Mouse (Mus musculus) spleen, adult 2 months (tissue): Measurements from ENCODE around the gene Timm44. TPM values are rescaled to one million over a fixed set of nuclear protein-coding genes. Genes with fewer than 3 reads are reported as not detected.

Experiments used
- DNase-seq, 2 experiments: peaks; one replicate each; pipeline versions ENCODE4 v3.0.0 to v3.0.0-alpha.2; 2012 to 2021; ENCODE audit warnings: low spot score in 2 of 2, low read depth in 1 of 2
- H3K27ac ChIP-seq: fragments of 200-500 bp; 2 replicates; pipeline ENCODE4 v1.5.1; 2012; ENCODE audit warnings: low read length, inconsistent platforms; ENCODE audit not compliant: insufficient read depth
- H3K27me3 ChIP-seq: fragments of 200-500 bp; 2 replicates; pipeline ENCODE4 v1.6.1; 2012; ENCODE audit warnings: mild to moderate bottlenecking, moderate library complexity, low read length, inconsistent platforms; ENCODE audit not compliant: control insufficient read depth, insufficient read depth
- H3K36me3 ChIP-seq: fragments of 200-500 bp; 2 replicates; pipeline ENCODE4 v1.6.1; 2012; ENCODE audit warnings: mild to moderate bottlenecking, low read length, inconsistent platforms; ENCODE audit not compliant: control insufficient read depth, insufficient read depth
- H3K4me1 ChIP-seq: fragments of 200-500 bp; 2 replicates; pipeline ENCODE4 v1.6.1; 2011; ENCODE audit warnings: inconsistent platforms; ENCODE audit not compliant: control insufficient read depth, insufficient read depth, insufficient read length
- H3K4me3 ChIP-seq: fragments of 200-500 bp; 2 replicates; pipeline ENCODE4 v1.5.1; 2011; ENCODE audit warnings: mild to moderate bottlenecking, inconsistent platforms; ENCODE audit not compliant: insufficient read depth, insufficient read length; ENCODE audit errors: extremely low read depth
- CTCF ChIP-seq: fragments of 200-500 bp; IDR thresholded peaks from 2 replicates; pipeline ENCODE4 v1.5.1; 2011; ENCODE audit warnings: mild to moderate bottlenecking, inconsistent platforms; ENCODE audit not compliant: insufficient read depth, insufficient read length, insufficient replicate concordance; ENCODE audit errors: extremely low read depth
- POLR2A ChIP-seq: fragments of 200-500 bp; IDR thresholded peaks from 2 replicates; pipeline ENCODE4 v1.6.1; 2011; ENCODE audit warnings: low read depth, low read length, inconsistent platforms
- WGBS: fragments of 180-500 bp; shearing (Covaris S2); methylation state at CpG from one replicate; pipeline ENCODE4 v1.1.7; 2018; 5-methylcytosine and 5-hydroxymethylcytosine counted together
- polyA plus RNA-seq: library from polyadenylated mRNA; depleted of rRNA; stranded (reverse); fragments of >200 nt; gene quantifications from 2 replicates; pipeline ENCODE4 v1.2.3, GENCODE M21; 2012

Gene Timm44
- polyA plus RNA-seq, 1 experiment, result 42.1 TPM

DNA sequence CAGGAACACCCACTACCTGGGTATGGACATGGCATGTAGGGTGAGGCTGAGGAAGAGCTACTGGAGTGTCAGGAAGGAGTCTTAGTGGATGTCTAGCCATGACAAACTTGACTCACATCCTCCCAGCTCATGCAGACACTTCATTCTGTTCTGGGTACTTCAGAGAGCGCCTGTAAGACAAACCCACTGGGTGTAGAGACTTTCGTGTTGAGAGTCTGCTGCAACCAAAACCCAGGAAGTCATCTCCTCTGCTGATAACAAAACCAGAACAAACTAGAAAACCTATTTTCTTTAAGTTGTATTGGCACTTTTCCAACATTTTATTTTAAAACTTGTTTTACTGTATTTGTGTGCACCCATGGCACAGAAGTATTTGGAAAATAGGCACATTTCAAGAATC is 30.1 kb upstream of the Timm44 start:
- H3K4me3 ChIP-seq, result no peak overlapping the region
- H3K4me1 ChIP-seq, result no peaks in the 10 kb centered on the region
- no peak for DNase-seq
- TF ChIP-seq CTCF, result no peak
- TF ChIP-seq POLR2A, result no peak
- WGBS, result 75% methylated on average over 2 of the region's 2 CpGs
- H3K27me3 ChIP-seq, result no peaks in the 10 kb centered on the region
- no peak overlapping the region for H3K27ac ChIP-seq
- H3K36me3 ChIP-seq, result peaks cover 59% of the 10 kb centered on the region

DNA sequence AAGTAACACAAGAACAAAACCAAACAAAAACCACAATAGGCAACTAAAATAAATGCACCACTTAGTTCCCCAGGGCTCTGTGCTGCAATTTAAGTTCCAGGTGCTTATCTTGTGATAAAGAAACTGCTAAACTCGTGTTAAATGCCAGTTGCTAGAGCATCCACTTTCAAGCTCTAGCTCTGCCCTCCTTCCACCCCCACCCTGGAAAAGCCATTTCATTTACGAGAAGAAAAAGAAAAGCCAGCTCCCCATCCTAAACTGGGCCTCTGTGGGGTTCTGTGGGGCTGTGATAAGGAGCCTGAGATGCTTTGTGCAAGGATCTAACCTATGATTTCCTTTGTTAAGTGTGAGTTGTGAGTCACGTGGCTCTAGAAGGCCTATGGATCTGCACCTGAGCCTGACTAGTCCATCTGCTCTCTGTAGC is 28.4 kb upstream of the Timm44 start:
- Histone ChIP-seq H3K4me3 (no peak overlapping the region), H3K36me3 (peaks cover 53% of the 10 kb centered on the region), H3K27me3 (no peaks in the 10 kb centered on the region), H3K4me1 (no peaks in the 10 kb centered on the region), H3K27ac (no peak overlapping the region)
- WGBS, result 69% methylated on average over 3 of the region's 3 CpGs
- DNase-seq, result no peak
- TF ChIP-seq CTCF (no peak), POLR2A (no peak)

DNA sequence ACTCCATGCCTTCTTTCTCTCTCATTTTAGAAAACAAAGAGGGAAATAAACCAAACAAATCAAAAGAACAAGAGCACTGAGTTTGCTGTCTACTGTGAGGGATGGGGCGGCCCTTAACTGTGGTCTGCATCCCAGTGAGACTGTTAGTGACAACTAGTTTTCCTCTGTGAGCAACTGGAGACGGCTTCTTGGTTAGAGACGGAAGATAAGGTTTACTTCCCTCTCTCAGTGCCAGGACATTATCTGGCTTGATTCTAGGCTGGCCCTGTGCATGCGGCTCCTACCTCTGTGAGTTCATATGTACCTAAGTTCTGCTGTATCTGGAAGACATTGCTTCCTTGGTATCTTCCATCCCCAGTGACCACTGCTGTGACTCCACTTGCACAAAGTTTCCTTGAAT is 22.1 kb upstream of the Timm44 start:
- Histone ChIP-seq H3K27ac (no peak overlapping the region), H3K4me1 (no peaks in the 10 kb centered on the region), H3K4me3 (no peak overlapping the region), H3K36me3 (peaks cover 49% of the 10 kb centered on the region), H3K27me3 (no peaks in the 10 kb centered on the region)
- no peak for TF ChIP-seq CTCF
- no peak for TF ChIP-seq POLR2A
- DNase-seq, result no peak
- WGBS, result 89% methylated on average over 4 of the region's 4 CpGs

DNA sequence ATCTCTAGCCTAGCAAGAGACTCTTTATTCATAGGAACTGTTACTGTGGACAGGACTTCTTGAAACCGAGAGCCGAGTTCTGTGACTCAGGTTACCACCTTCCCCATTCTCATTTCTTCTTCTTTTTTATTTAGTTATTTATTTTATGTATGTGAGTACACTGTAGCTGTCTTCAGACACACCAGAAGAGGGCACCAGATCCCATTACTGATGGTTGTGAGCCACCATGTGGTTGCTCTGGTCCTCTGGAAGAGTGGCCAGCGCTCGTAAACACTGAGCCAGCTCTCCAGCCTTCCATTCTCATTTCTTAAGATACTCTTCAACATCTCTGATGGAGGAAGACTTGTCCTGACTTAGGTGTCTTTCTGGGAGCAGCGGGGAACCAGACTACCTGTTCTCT is 17.0 kb upstream of the Timm44 start:
- H3K4me3 ChIP-seq, result no peak overlapping the region
- no peaks in the 10 kb centered on the region for H3K27me3 ChIP-seq
- 91% methylated on average over 5 of the region's 5 CpGs for WGBS
- no peak for DNase-seq
- no peaks in the 10 kb centered on the region for H3K4me1 ChIP-seq
- TF ChIP-seq POLR2A (no peak), CTCF (no peak)
- H3K36me3 ChIP-seq, result peaks cover 28% of the 10 kb centered on the region
- no peak overlapping the region for H3K27ac ChIP-seq

DNA sequence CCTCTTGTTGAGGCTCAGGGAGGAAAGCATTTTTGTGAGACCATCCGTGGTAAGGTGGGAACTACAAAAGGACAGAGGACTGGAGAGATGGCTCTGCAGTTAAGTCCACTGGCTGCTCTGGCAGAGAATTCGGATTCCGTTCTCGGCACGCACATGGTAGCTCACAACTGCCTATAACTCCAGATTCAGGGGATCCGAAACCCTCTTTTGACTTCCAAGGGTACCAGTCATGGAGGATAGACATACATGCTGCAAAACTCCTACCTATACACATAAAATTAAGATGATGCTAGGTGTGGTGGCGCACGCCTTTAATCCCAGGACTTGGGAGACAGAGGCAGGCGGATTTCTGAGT is 375 bp upstream of the Timm44 start:
- TF ChIP-seq CTCF (no peak), POLR2A (no peak)
- 22% methylated on average over 9 of the region's 9 CpGs for WGBS
- peak overlapping the region; percentile 61 for H3K27ac ChIP-seq

DNA sequence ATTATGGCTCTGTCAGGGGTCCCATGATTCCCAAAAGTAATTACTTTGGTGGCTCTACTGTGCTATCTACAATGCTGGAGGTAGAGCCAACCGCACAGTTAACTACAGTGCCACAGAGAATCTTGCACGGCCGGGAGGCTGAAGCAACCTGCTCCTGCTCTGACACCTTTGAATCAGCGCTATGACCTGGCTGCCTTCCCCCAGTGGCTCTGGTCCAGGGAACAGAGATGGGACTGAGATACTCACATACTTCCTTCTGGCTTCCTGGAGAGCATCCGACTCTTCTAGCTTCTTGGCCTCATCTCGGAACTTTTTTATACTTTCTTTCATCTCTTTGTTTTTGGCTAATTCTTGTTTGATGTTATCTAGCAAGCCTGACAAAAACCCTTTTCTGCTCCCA is 6.1 kb downstream of the Timm44 start:
- no peak for DNase-seq
- H3K27me3 ChIP-seq, result no peaks in the 10 kb centered on the region
- peaks cover 33% of the 10 kb centered on the region for H3K36me3 ChIP-seq

More for the DNA sequence above, 375 bp upstream of the Timm44 start:
- Histone ChIP-seq H3K36me3 (peaks cover 5% of the 10 kb centered on the region; the same call in 1 of the 2 replicates), H3K27me3 (no peaks in the 10 kb centered on the region), H3K4me1 (peaks cover 4% of the 10 kb centered on the region; the same call in 1 of the 2 replicates), H3K4me3 (peak overlapping the region; percentile 74)
- DNase-seq, result no peak

DNA sequence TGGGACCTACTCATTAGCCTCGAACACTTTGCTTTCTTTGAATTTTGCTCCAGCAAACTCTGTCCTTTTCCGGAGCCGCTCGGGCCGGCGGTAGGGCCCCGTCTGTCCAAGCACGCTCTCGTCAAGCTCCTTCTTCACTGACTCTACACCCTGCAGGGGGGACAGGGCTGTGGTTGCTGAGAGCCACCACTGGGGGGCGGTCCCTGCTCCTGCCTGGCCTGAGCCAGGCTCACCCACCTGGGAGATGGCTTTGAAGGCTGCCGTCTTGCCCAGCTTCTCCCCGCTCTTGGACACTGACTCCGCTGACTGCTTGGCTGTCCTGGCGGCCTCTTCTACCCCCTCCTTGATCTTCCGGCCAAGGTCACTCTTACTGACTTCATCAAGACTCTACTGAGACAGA is 8.1 kb downstream of the Timm44 start:
- no peak for DNase-seq
- WGBS, result 90% methylated on average over 15 of the region's 15 CpGs

More for the DNA sequence above, 6.1 kb downstream of the Timm44 start:
- Histone ChIP-seq H3K27ac (no peak overlapping the region), H3K4me1 (no peaks in the 10 kb centered on the region), H3K4me3 (no peak overlapping the region)
- 94% methylated on average over 6 of the region's 6 CpGs for WGBS
- TF ChIP-seq POLR2A (no peak), CTCF (no peak)

More for the DNA sequence above, 8.1 kb downstream of the Timm44 start:
- no peak overlapping the region for H3K4me3 ChIP-seq
- H3K27ac ChIP-seq, result no peak overlapping the region
- peaks cover 35% of the 10 kb centered on the region for H3K36me3 ChIP-seq
- TF ChIP-seq CTCF (peak; percentile 52; the same call in 1 of the 2 replicates), POLR2A (no peak)
- H3K4me1 ChIP-seq, result no peaks in the 10 kb centered on the region
- no peaks in the 10 kb centered on the region for H3K27me3 ChIP-seq
